Mouse (Mus musculus) cortical plate, adult 2 months (tissue): ENCODE data around the gene Ptpn22.

ENCODE experiments used
- CTCF ChIP-seq: fragments of 200-500 bp; IDR thresholded peaks from 2 replicates; pipeline ENCODE4 v1.5.1; 2011; ENCODE audit warnings: mild to moderate bottlenecking, control low read depth, low read length; ENCODE audit not compliant: insufficient read depth; ENCODE audit errors: extremely low read depth
- POLR2A ChIP-seq: fragments of 200-500 bp; IDR thresholded peaks from 2 replicates; pipeline ENCODE4 v1.6.1; 2011; ENCODE audit warnings: mild to moderate bottlenecking, low read length, control low read depth; ENCODE audit not compliant: insufficient read depth; ENCODE audit errors: extremely low read depth

DNA sequence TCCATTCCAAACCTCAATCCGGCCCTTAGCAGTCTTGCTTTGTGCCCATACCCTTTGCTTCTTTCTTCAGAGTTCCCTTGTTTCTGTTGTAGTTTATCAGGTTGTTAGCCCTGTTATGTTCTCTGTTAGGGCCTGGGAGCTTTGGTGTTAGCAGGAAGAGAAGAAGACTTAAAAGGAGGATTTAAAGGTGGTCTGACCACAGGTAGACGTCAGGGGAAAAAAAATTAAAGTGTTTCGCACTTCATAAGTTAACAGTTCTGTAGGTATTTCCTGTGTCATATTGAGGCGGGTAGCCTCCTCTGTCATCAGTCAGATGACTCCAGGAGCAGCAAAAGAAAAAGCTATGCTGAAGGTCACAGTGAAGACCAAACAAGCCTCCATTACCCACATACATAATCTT lies 8.4 kb downstream of the Ptpn22 start:
- TF ChIP-seq CTCF: no peak
- TF ChIP-seq POLR2A: no peak
